13 mouse cellular contexts compared by ENCODE assay signal in the genomic region with DNA sequence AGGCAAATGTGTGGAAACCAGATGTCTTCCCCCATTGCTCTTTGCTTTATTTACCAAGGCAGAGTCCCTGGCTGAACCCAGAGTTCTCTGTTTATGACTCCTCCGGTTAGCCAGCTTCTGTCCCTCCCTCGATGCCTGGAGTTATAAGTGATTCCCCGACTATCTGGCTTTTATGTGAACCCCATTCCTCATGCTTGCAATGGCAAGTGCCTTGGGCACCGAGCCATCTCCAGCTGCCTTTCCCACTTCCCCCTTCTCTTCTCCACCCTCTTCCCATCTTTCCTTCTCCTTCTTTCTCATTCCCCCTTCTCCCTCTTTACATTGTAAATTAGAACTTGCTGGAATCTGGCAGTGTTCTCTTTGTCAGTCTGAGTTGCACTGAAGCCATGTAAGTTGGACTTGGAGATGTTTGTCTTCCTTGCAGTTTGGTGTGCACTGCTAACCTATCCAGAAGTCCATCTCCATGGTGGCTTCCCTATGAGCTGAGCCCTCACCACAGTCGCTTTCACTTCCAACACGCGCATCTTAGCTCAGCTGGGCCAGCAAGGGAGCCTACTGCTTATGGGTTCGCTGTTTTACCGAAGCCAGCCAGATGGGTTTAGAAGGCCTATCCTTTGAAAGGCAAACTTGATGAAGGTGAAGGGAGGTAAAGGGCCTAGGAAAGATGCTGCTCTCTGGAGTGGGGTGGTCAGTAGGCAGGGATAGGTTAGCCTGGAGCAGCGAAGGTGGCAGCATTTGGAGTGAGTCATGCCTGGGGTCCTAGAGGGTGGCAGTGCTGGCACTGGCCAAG. TPM values are rescaled to one million over a fixed set of nuclear protein-coding genes. Genes with fewer than 3 reads are reported as not detected.
DNase-seq lines count a peak whose midpoint lies in the region; ATAC-seq and TF ChIP-seq lines count a peak whose summit lies in the region.
"Had no signal": no experiment of that assay in that cellular context is flagged by ENCODE, and none has a peak within 500 bp of the region (broad histone marks: within the 10 kb centered on the region; RNA-seq: fewer than 3 reads in every experiment).

No protein-coding gene starts in this region.

- no peak for ATAC-seq in lung, embryonic 16.5 days (ENCODE audit: low read depth)
- no peak for ATAC-seq in limb, embryonic 11.5 days (ENCODE audit: insufficient number of reproducible peaks, low FRiP score, low TSS enrichment, low read depth)
- ATAC-seq: forebrain, embryonic 16.5 days; midbrain, embryonic 16.5 days had no signal

- no peak overlapping the region for H3K4me2 ChIP-seq in lung, embryonic 16.5 days (ENCODE audit: low read depth, low read length)
- no peak overlapping the region for H3K4me2 ChIP-seq in limb, embryonic 11.5 days (ENCODE audit: low read depth, severe bottlenecking)
- H3K4me2 ChIP-seq in myocyte (ENCODE audit: low read depth) = peak overlapping the region; percentile 24

- H3K4me3 ChIP-seq in lung, embryonic 16.5 days (ENCODE audit: low read length) = no peak overlapping the region
- no peak overlapping the region for H3K4me3 ChIP-seq in embryonic facial prominence, embryonic 10.5 days
- no peak overlapping the region for H3K4me3 ChIP-seq in limb, embryonic 11.5 days (ENCODE audit: low read depth, low read length)
- H3K4me3 ChIP-seq in myocyte = no peak overlapping the region
- H3K4me3 ChIP-seq in midbrain, embryonic 10.5 days = no peak overlapping the region
- H3K4me3 ChIP-seq: hindbrain, embryonic 10.5 days had no signal

- no peaks in the 10 kb centered on the region for H3K9me3 ChIP-seq in lung, embryonic 16.5 days (ENCODE audit: control insufficient read depth, low read length)
- no peaks in the 10 kb centered on the region for H3K9me3 ChIP-seq in embryonic facial prominence, embryonic 10.5 days
- no peaks in the 10 kb centered on the region for H3K9me3 ChIP-seq in limb, embryonic 11.5 days (ENCODE audit: control insufficient read depth, low read length)
- no peaks in the 10 kb centered on the region for H3K9me3 ChIP-seq in midbrain, embryonic 10.5 days (replicated peaks)
- H3K9me3 ChIP-seq: hindbrain, embryonic 10.5 days had no signal

- peaks cover 22% of the 10 kb centered on the region for H3K4me1 ChIP-seq in lung, embryonic 16.5 days (replicated peaks; ENCODE audit: control insufficient read depth, insufficient read depth, low read length)
- H3K4me1 ChIP-seq in embryonic facial prominence, embryonic 10.5 days = peaks cover 16% of the 10 kb centered on the region
- peaks cover 10% of the 10 kb centered on the region for H3K4me1 ChIP-seq in limb, embryonic 11.5 days (ENCODE audit: control insufficient read depth, insufficient read depth, low read length)
- H3K4me1 ChIP-seq in midbrain, embryonic 10.5 days = no peaks in the 10 kb centered on the region

- H3K27ac ChIP-seq in lung, embryonic 16.5 days (ENCODE audit: low read length) = peak overlapping the region; percentile 0; the same call in 1 of the 2 replicates
- 0 out of 2 replicates have a peak overlapping the region, but pooled peaks have one; percentile 8 for H3K27ac ChIP-seq in embryonic facial prominence, embryonic 10.5 days (replicated peaks)
- H3K27ac ChIP-seq in limb, embryonic 11.5 days (replicated peaks; ENCODE audit: low read depth, low read length) = peak overlapping the region; percentile 48
- no peak overlapping the region for H3K27ac ChIP-seq in midbrain, embryonic 10.5 days (replicated peaks)
- H3K27ac ChIP-seq: hindbrain, embryonic 10.5 days had no signal

- no peak for TF ChIP-seq POLR2A in myocyte (IDR thresholded peaks at IDR 0.05; ENCODE audit: insufficient read length, low read depth)

- no peak for DNase-seq in lung, postnatal 36 days
- DNase-seq in embryonic facial prominence, embryonic 10.5 days (ENCODE audit: low spot score) = no peak
- no peak for DNase-seq in limb, embryonic 11.5 days (ENCODE audit: low spot score)
- DNase-seq in adrenal gland, postnatal 14 days = no peak
- no peak for DNase-seq in midbrain, embryonic 10.5 days (ENCODE audit: low spot score)
- no peak for DNase-seq in urinary bladder, postnatal 4 days (ENCODE audit: low spot score in 2 of 2)
- DNase-seq: cerebellum, adult 8-10 months; right cerebral cortex, postnatal 25 days had no signal

- H3K9ac ChIP-seq in lung, embryonic 16.5 days (ENCODE audit: low read length) = no peak overlapping the region
- H3K9ac ChIP-seq in limb, embryonic 11.5 days (ENCODE audit: low read length) = no peak overlapping the region

- peaks cover 22% of the 10 kb centered on the region for H3K79me2 ChIP-seq in myocyte (ENCODE audit: control insufficient read depth, insufficient read depth)

- no peaks in the 10 kb centered on the region for H3K27me3 ChIP-seq in lung, embryonic 16.5 days (ENCODE audit: control insufficient read depth, insufficient read depth, low read depth, low read length)
- no peaks in the 10 kb centered on the region for H3K27me3 ChIP-seq in embryonic facial prominence, embryonic 10.5 days (replicated peaks; ENCODE audit: low read depth, poor library complexity, severe bottlenecking)
- H3K27me3 ChIP-seq in limb, embryonic 11.5 days (ENCODE audit: control insufficient read depth, insufficient read depth, low read length) = no peaks in the 10 kb centered on the region
- H3K27me3 ChIP-seq in myocyte (ENCODE audit: control insufficient read depth, insufficient read depth, insufficient read length) = no peaks in the 10 kb centered on the region
- no peaks in the 10 kb centered on the region for H3K27me3 ChIP-seq in midbrain, embryonic 10.5 days (ENCODE audit: low read depth, poor library complexity, severe bottlenecking)

- H3ac ChIP-seq in myocyte (ENCODE audit: control insufficient read depth, insufficient read length) = no peak overlapping the region

- WGBS in lung, embryonic 16.5 days = 77% methylated on average over 10 of the region's 10 CpGs
- 93% methylated on average over 10 of the region's 10 CpGs for WGBS in embryonic facial prominence, embryonic 10.5 days
- 86% methylated on average over 10 of the region's 10 CpGs for WGBS in limb, embryonic 11.5 days
- WGBS in midbrain, embryonic 10.5 days = 92% methylated on average over 10 of the region's 10 CpGs

- peaks cover 4% of the 10 kb centered on the region; the same call in 1 of the 2 replicates for H3K36me3 ChIP-seq in lung, embryonic 16.5 days (ENCODE audit: control insufficient read depth, insufficient read depth, low read length)
- peaks cover 97% of the 10 kb centered on the region for H3K36me3 ChIP-seq in embryonic facial prominence, embryonic 10.5 days (replicated peaks)
- H3K36me3 ChIP-seq in limb, embryonic 11.5 days (ENCODE audit: control insufficient read depth, insufficient read depth, low read length) = peaks cover 3% of the 10 kb centered on the region; the same call in 1 of the 2 replicates
- peaks cover 7% of the 10 kb centered on the region for H3K36me3 ChIP-seq in myocyte (ENCODE audit: control insufficient read depth, insufficient read depth)
- peaks cover 93% of the 10 kb centered on the region for H3K36me3 ChIP-seq in midbrain, embryonic 10.5 days

TF ChIP-seq in myocyte, 11 proteins besides CTCF, POLR2A, EP300 and RAD21:
- TF ChIP-seq POLR2AphosphoS2 (IDR thresholded peaks at IDR 0.05; ENCODE audit: insufficient read length, low read depth) = no peak
- TF ChIP-seq MAX (IDR thresholded peaks at IDR 0.05; ENCODE audit: low read depth) = no peak
- TF ChIP-seq REST (IDR thresholded peaks at IDR 0.05; ENCODE audit: insufficient read depth, insufficient read length) = no peak
- no peak for TF ChIP-seq E2F4 (IDR thresholded peaks at IDR 0.05; ENCODE audit: insufficient read depth)
- TF ChIP-seq TCF3 (IDR thresholded peaks at IDR 0.05; ENCODE audit: insufficient read length, low read depth) = no peak
- TF ChIP-seq MYOD1 (IDR thresholded peaks at IDR 0.05; ENCODE audit: control insufficient read depth in 1 of 3, insufficient read length in 2 of 3, low read depth in 2 of 3) = no peak
- TF ChIP-seq CEBPB (IDR thresholded peaks at IDR 0.05; ENCODE audit: insufficient read depth, poor library complexity, severe bottlenecking) = no peak

RNA-seq across cellular contexts. Expression of a gene that starts 19.9 kb away (rescaled TPM):
- 63.1 and 65.3 TPM in 2 replicates for polyA plus RNA-seq in lung, embryonic 16.5 days (2015; fragmentation: Nextera tagmentation; extraction: Ambion mirVana)
- polyA plus RNA-seq in embryonic facial prominence, embryonic 10.5 days (2016; fragmentation: Nextera tagmentation; extraction: Ambion mirVana) = 87.3 and 90.3 TPM in 2 replicates
- polyA plus RNA-seq in limb, embryonic 11.5 days (2014; fragmentation: Nextera tagmentation; extraction: Ambion mirVana) = 95.3 and 96.1 TPM in 2 replicates
- 63.6 TPM for polyA plus RNA-seq in myocyte (2012; fragmentation: generic; extraction: Trizol)
- 62.1 and 62.6 TPM in 2 replicates for total RNA-seq in adrenal gland, postnatal 14 days (2021)
- polyA plus RNA-seq in midbrain, embryonic 10.5 days (2016; fragmentation: Nextera tagmentation; extraction: Ambion mirVana) = 108 and 120 TPM in 2 replicates
